Mouse (Mus musculus) right cerebral cortex, postnatal 36 days (tissue): ENCODE measurements at regions not wholly inside any gene's neighbourhood (a gene's known extent, or its start where the extent isn't known, plus 50 kb on each side); places are given as distances from the start of the nearest gene placed in this dataset.

Experiments
- DNase-seq, 2 experiments: peaks; one replicate each; pipeline ENCODE4 v3.0.0; 2022; ENCODE audit warnings: low spot score in 2 of 2, mixed read lengths in 1 of 2

DNA sequence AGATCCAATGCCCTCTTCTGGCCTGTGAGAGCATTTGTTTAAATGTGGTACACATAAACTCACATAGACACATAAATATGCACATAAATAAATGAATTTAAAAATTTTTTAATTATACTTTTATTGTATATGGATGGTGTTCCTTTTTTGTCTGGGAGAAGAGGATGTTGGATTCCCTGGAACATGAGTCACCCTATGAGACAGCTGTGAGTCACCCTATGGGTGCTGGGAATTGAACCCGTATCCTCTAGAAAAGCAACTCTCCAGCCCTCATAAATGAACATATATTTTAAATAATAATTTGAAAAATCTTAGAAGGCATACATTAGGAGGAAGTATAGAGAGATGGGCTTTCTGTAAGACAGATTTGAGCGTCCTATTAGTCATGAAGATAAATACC lies 76.1 kb upstream of the Dynlt3 start:
- DNase-seq = no peak

DNA sequence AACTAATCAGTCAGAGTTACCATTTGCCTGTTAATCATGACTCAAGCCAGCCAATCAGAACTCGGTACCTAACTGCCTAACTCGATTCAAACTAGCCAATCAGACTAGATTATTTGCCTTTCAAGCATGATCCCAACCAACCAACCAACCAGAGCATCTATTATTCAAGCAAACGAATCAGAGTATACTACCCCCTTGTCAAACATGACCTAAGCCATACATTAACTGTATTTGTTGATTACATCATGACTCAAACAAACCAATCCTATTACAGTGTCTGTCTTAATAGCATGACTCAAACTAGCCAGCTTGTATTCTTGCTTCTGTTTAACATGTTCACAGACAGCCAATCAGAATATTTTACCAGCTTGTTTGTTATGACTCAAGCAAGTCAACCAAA lies 79.7 kb upstream of the Dynlt3 start:
- DNase-seq = no peak

GRCm38 (mm10) chrX:9747305-9747938 lies 84.6 kb upstream of the Dynlt3 start:
- peak; percentile 1 to 16 for DNase-seq

DNA sequence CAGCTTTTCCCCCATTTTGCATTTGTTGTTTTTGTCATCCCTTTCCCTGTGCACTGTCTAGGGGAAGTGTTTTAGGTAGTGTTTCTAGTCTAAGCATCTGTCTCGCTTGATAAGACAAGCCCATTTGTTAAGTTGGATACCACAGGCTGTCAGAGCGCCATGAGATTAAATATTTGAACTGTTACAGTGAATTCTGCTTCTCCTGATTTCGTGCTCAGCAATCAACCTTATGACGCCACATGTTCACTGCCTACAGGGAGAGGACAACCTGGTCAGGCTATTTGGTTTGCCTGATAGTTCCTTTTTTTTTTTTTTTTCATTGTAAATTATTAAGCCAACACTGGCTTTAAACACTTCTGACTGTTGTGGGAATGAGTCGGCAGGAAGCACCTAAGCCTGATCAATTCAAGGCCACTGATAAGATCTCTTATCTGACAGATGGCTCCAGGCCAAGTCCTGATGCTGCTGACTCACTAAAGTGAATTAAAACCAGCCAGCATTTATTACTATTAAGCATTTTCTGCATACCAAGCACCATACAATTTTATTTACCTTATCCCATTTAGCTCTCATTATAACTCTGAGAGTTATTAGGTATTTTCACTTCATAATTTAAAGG lies 90.3 kb upstream of the Dynlt3 start:
- DNase-seq = no peak

DNA sequence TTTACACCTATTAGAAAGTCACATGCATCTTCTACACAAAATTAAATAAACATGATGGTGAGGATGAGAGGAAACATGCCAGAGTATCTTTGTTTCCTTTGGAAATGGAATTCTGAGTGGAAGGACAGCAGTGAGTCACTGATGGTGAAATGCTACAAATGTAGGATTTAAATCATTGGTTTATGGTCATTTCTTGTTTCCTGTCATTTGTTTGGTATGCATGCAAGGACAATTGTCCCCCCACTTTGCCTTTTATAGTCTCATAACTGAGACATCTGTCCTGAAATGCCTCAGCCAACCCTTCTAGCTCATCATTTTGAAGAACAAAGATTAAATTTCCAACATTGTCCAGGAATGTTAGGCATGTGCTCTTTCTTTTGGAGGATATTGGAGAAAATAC lies 77.2 kb upstream of the Hypm start:
- DNase-seq = no peak

DNA sequence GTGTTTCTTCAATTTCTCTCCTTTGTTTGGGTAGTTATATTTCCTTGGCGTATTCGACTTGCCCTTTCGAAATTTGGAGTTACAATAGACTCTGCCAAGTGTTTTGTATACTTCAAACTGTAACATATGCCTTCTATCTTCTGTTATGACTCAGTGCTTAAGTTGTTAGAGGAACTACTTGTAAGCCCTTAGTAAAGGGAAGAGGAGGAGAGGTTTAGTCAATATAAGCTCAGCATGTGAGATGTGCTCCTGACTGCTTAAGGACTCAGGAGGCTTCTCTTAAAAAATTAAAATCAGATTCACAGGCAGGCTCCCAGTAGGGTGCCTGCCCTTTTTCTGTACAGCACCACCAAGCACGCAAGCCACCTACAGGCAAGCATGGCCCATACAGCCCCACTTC lies 69.2 kb upstream of the Hypm start:
- no peak for DNase-seq

DNA sequence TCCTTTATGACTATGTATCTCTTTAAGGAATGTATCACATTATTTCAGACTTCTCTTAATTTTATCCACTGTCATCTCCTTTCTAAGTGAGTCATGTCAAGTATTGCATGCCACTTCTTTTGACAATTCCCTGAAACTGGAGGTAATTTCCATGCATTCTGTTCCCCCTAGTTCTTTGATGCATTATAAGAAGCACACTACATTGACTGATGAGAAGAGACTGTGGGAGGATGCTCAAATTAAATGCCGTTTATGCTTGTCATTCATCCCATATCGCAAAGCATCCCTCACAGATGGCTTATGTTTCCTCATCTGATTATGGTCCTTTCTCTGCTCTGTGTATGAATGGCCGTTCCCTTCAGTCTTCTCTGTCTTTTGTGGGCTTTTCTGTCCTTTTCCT lies 57.2 kb upstream of the Hypm start:
- no peak for DNase-seq
